Mouse (Mus musculus) embryonic fibroblast, embryonic 13.5 days (primary cell): Measurements from ENCODE around the gene Maob. TPM values are rescaled to one million over a fixed set of nuclear protein-coding genes. Genes with fewer than 3 reads are reported as not detected.

Experiments used
- H3K27ac ChIP-seq: 2 replicates; pipeline ENCODE4 v1.5.1; 2012; ENCODE audit warnings: low read length, control low read depth, inconsistent platforms; ENCODE audit not compliant: insufficient read depth
- H3K4me1 ChIP-seq: 2 replicates; pipeline ENCODE4 v1.6.1; 2011; ENCODE audit warnings: low read length; ENCODE audit not compliant: control insufficient read depth, insufficient read depth
- H3K4me3 ChIP-seq: 2 replicates; pipeline ENCODE4 v1.5.1; 2011; ENCODE audit warnings: mild to moderate bottlenecking, control low read depth, low read length; ENCODE audit not compliant: insufficient read depth
- CTCF ChIP-seq: IDR thresholded peaks from 2 replicates; pipeline ENCODE4 v1.5.1; 2011; ENCODE audit warnings: mild to moderate bottlenecking, control low read depth, low read length, moderate library complexity, borderline replicate concordance; ENCODE audit not compliant: insufficient read depth
- POLR2A ChIP-seq: IDR thresholded peaks from 2 replicates; pipeline ENCODE4 v1.6.1; 2011; ENCODE audit warnings: low read depth, mild to moderate bottlenecking, control low read depth, low read length, moderate library complexity
- polyA plus RNA-seq: library from polyadenylated mRNA; stranded (reverse); fragments of >200 nt; gene quantifications from 2 replicates; pipeline ENCODE4 v1.2.4, GENCODE M21; 2011; ENCODE audit warnings: low read depth; ENCODE audit not compliant: missing spikeins, insufficient read length

Gene Maob
- 8.3 and 9.2 TPM in 2 replicates for polyA plus RNA-seq

GRCm38 (mm10) chrX:16817261-16817769 is at the start of gene Maob:
Maob (minus strand) TSS chrX:16817366.
- Histone ChIP-seq H3K4me3 (peak within 1 kb of the TSS; percentile 26; the same call in 1 of the 2 replicates), H3K4me1 (no peaks in the 10 kb centered on the region), H3K27ac (no peak within 1 kb of the TSS)
- no peak for TF ChIP-seq CTCF
- peak; percentile 43; the same call in 1 of the 2 replicates for TF ChIP-seq POLR2A

GRCm38 (mm10) chrX:16860244-16860643 is 43.1 kb upstream of the Maob start:
- Histone ChIP-seq H3K4me3 (no peak overlapping the region), H3K27ac (no peak overlapping the region), H3K4me1 (no peaks in the 10 kb centered on the region)
- TF ChIP-seq CTCF (no peak), POLR2A (no peak)

DNA sequence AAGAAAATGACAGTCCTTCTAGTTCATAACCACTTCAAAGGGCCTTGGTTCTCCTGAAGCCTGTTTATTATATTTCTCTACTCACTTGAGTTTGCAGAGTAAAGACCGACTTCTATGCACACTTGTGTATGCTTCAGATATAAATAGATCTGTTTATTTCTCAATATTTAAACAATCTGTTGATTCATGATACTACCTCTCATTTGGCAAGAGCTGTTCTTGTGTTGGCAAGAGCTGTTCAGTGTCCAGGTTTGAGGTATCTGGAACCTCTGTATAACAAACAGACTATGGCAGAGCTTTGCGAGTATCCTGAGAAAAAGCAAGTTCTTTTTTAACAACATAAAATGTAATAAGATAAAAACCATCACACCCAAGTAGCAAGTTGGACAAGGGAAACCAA is 28.9 kb upstream of the Maob start:
- Histone ChIP-seq H3K4me1 (no peaks in the 10 kb centered on the region), H3K4me3 (no peak overlapping the region), H3K27ac (no peak overlapping the region)
- no peak for TF ChIP-seq POLR2A

DNA sequence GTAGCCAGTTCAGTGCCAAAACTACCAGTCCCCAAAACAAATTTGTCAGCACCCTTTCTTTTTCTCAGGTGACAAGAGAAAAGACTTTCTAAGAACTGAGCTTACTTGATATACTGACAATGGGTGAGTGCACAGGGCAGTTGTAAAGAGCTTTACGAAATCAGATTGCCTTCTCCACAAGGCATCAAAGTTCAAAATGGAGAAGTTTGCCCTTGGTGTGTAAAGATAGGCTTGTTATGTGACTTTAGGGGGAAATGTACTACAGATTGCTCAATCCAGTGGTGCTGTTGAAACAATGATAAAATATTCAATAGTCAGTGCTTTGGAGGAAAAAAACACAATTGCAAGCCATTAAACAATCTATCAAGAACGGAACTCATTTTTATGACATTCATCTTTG is 24.3 kb upstream of the Maob start:
- H3K27ac ChIP-seq: no peak overlapping the region
- no peak for TF ChIP-seq CTCF
- no peak for TF ChIP-seq POLR2A
- H3K4me3 ChIP-seq: no peak overlapping the region
- H3K4me1 ChIP-seq: no peaks in the 10 kb centered on the region

GRCm38 (mm10) chrX:16837293-16837692 is 20.1 kb upstream of the Maob start:
- Histone ChIP-seq H3K27ac (no peak overlapping the region), H3K4me3 (no peak overlapping the region), H3K4me1 (no peaks in the 10 kb centered on the region)
- TF ChIP-seq CTCF (no peak), POLR2A (no peak)

DNA sequence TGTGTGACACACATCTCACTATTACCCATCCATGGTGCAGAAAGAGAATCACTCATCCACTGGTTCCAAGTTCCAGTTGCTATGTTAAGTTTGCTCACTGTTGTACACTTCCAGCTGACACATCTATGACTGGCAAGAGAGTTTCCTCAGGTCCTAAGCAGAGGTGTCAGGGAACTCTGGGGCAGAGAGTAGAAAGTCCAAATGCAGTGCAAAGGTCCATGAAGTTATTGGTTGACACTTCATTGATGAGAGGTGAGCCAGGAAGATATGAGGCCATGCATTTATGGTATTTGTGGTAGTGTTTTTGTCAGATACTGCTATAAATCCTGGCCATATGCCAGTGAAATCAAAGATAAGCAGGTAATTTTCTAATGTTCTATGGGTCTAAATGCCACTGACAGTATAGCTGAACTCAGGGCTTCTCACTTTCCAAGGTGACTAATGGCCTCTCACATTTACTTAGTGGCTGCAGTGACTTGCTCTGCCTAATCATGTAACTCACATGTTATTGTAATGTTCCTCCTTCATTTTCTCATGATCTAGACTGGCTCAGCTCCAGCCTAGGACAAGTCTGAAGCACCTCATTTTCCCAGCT is 19.4 kb upstream of the Maob start:
- Histone ChIP-seq H3K27ac (no peak overlapping the region), H3K4me3 (no peak overlapping the region), H3K4me1 (no peaks in the 10 kb centered on the region)
- no peak for TF ChIP-seq CTCF
- TF ChIP-seq POLR2A: no peak

- Histone ChIP-seq H3K4me3 (no peak overlapping the region), H3K4me1 (no peaks in the 10 kb centered on the region)
- TF ChIP-seq POLR2A (no peak), CTCF (no peak)
Observed at GRCm38 (mm10) chrX:16826028-16826427, 8.9 kb upstream of the Maob start.

DNA sequence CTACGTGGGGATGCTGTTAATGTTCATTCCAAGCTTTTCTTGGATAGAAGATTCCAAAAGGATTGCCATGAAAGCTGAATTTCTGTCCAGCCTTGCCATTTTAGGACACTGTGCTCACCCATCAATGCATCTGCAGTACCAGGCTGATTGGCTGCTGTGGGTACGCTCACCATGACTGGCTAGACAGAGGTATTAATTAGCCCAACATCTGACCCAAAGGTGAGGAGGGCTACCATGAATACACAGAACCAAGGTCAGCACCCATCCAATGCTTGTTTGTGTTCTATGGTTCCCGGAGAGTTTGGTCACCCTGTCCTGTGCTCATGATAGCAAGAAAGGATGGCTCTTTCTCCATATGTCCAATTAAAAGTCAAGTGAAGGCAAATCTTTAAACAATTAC is 1.2 kb downstream of the Maob start:
- Histone ChIP-seq H3K27ac (no peak overlapping the region), H3K4me1 (no peaks in the 10 kb centered on the region), H3K4me3 (no peak overlapping the region)
- no peak for TF ChIP-seq POLR2A
- TF ChIP-seq CTCF: no peak

More at GRCm38 (mm10) chrX:16826028-16826427, 8.9 kb upstream of the Maob start:
- H3K27ac ChIP-seq: no peak overlapping the region

DNA sequence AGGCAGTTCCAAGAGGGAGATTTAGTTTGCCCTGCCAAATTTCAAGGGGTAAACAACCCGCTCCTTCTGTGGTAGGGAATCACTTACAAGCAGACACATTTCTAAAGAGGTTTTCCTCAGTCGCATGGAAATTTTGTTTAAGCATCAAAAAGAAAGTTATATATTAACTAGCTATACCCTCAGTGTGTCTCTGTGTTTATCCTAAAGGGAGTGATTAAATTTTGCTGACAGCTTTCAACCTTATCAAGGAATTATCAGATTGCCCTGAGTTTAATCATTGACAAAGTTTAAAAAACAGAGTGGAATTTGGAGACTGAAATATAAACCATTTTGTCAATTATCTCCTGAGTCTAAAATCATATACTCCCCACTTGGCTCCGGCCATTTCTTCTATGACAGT is 5.1 kb downstream of the Maob start:
- no peak for TF ChIP-seq POLR2A
- TF ChIP-seq CTCF: no peak
- Histone ChIP-seq H3K4me1 (no peaks in the 10 kb centered on the region), H3K27ac (no peak overlapping the region), H3K4me3 (no peak overlapping the region)

DNA sequence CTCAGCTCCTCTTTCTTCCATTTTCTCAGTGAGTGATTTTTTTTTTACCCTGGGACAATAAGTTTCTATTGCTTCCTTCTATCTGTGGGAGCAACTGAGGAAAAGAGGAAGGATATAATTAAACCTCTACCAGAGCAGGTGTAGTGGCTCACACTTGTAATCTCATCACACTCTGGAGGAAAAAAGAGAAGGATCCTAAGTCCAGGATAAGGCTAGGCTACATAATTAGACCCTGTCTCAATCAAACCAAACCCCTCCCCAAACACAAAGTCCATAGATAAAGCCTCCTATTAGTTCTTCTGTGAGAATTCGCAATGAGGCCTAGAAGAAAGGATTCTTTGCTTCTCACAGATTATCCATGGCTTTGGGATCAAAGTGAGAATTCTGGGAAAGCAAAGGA is 49.7 kb downstream of the Maob start:
- Histone ChIP-seq H3K4me3 (no peak overlapping the region), H3K27ac (no peak overlapping the region), H3K4me1 (no peaks in the 10 kb centered on the region)
- TF ChIP-seq POLR2A: no peak
- TF ChIP-seq CTCF: no peak
